Mouse (Mus musculus) cerebellum, adult 9-11 months (tissue): ENCODE results near the gene Vmn1r4.

ENCODE experiments used
- DNase-seq: peaks from one replicate; pipeline ENCODE4 v3.0.0; 2022

The Vmn1r4 gene

GRCm38 (mm10) chr6:56923726-56924707 is at the start of gene Vmn1r4, which contains the start of gene Nt5c3:
Gene Vmn1r4, plus strand, starts transcription at chr6:56924015.
Gene Nt5c3, minus strand, starts transcription at chr6:56923932.
- peak; percentile 96 for DNase-seq

GRCm38 (mm10) chr6:56876870-56877269 is 46.9 kb upstream of the Vmn1r4 start:
- DNase-seq = no peak

GRCm38 (mm10) chr6:56877985-56878384 is 45.8 kb upstream of the Vmn1r4 start:
- no peak for DNase-seq

- DNase-seq = no peak
Measured at GRCm38 (mm10) chr6:56879352-56879955, 44.4 kb upstream of the Vmn1r4 start.

- no peak for DNase-seq
Measured at GRCm38 (mm10) chr6:56888561-56888960, 35.3 kb upstream of the Vmn1r4 start.

- no peak for DNase-seq
Measured at GRCm38 (mm10) chr6:56890762-56891161, 33.1 kb upstream of the Vmn1r4 start.

GRCm38 (mm10) chr6:56899601-56900000 is 24.2 kb upstream of the Vmn1r4 start:
- DNase-seq = no peak

GRCm38 (mm10) chr6:56901336-56901735 is 22.5 kb upstream of the Vmn1r4 start:
- DNase-seq = no peak

GRCm38 (mm10) chr6:56901824-56902386 is 21.9 kb upstream of the Vmn1r4 start:
- no peak for DNase-seq

GRCm38 (mm10) chr6:56902606-56903520 is 21.0 kb upstream of the Vmn1r4 start:
- no peak for DNase-seq

GRCm38 (mm10) chr6:56903831-56904230 is 20.0 kb upstream of the Vmn1r4 start:
- DNase-seq = no peak

- no peak for DNase-seq
Measured at GRCm38 (mm10) chr6:56904330-56904729, 19.5 kb upstream of the Vmn1r4 start.

- DNase-seq = no peak
Measured at GRCm38 (mm10) chr6:56904982-56905381, 18.8 kb upstream of the Vmn1r4 start.

GRCm38 (mm10) chr6:56905486-56905885 is 18.3 kb upstream of the Vmn1r4 start:
- DNase-seq = no peak

- DNase-seq = no peak
Measured at GRCm38 (mm10) chr6:56906121-56906846, 17.5 kb upstream of the Vmn1r4 start.

GRCm38 (mm10) chr6:56907973-56908372 is 15.8 kb upstream of the Vmn1r4 start:
- DNase-seq = no peak

GRCm38 (mm10) chr6:56908397-56908796 is 15.4 kb upstream of the Vmn1r4 start:
- no peak for DNase-seq

- peak; percentile 22 for DNase-seq
Measured at GRCm38 (mm10) chr6:56908912-56909311, 14.9 kb upstream of the Vmn1r4 start.

GRCm38 (mm10) chr6:56910910-56911309 is 12.9 kb upstream of the Vmn1r4 start:
- DNase-seq = no peak

- DNase-seq = no peak
Measured at GRCm38 (mm10) chr6:56913092-56913858, 10.5 kb upstream of the Vmn1r4 start.

- no peak for DNase-seq
Measured at GRCm38 (mm10) chr6:56916279-56916678, 7.5 kb upstream of the Vmn1r4 start.
